Mouse (Mus musculus): ENCODE data around the gene Aldh4a1. TPM values are rescaled to one million over a fixed set of nuclear protein-coding genes. Genes with fewer than 3 reads are reported as not detected.

Aldh4a1 gene
- polyA plus RNA-seq, 1 experiment from 2014 or later, result 31.1 TPM

GRCm38 (mm10) chr4:139598356-139598755 lies 24.3 kb upstream of the Aldh4a1 start:
- H3K9me3 ChIP-seq (ENCODE audit: control insufficient read depth, low read length), result no peaks in the 10 kb centered on the region
- H3K27me3 ChIP-seq (replicated peaks; ENCODE audit: control insufficient read depth, insufficient read depth, low read length), result no peaks in the 10 kb centered on the region
- H3K4me1 ChIP-seq (replicated peaks; ENCODE audit: control insufficient read depth, insufficient read depth, low read length), result peaks cover 32% of the 10 kb centered on the region
- H3K4me2 ChIP-seq (ENCODE audit: low read length), result no peak overlapping the region
- H3K4me3 ChIP-seq (replicated peaks; ENCODE audit: low read length), result no peak overlapping the region
- no peaks in the 10 kb centered on the region for H3K36me3 ChIP-seq (ENCODE audit: control insufficient read depth, insufficient read depth)
- no peak for ATAC-seq
- H3K9ac ChIP-seq (replicated peaks; ENCODE audit: low read depth, low read length), result no peak overlapping the region
- H3K27ac ChIP-seq (ENCODE audit: low read length), result peak overlapping the region; percentile 10; the same call in 1 of the 2 replicates
- WGBS, result 26% methylated on average over 13 of the region's 13 CpGs

- H3K4me3 ChIP-seq (replicated peaks; ENCODE audit: low read length), result no peak overlapping the region
Observed at GRCm38 (mm10) chr4:139598950-139599518, 23.6 kb upstream of the Aldh4a1 start.

GRCm38 (mm10) chr4:139601519-139602356 lies 20.9 kb upstream of the Aldh4a1 start:
- Histone ChIP-seq H3K4me3 (replicated peaks; ENCODE audit: low read length) (no peak overlapping the region), H3K27me3 (replicated peaks; ENCODE audit: control insufficient read depth, insufficient read depth, low read length) (no peaks in the 10 kb centered on the region), H3K4me2 (ENCODE audit: low read length) (no peak overlapping the region), H3K9ac (replicated peaks; ENCODE audit: low read depth, low read length) (0 out of 2 replicates have a peak overlapping the region, but pooled peaks have one; percentile 10), H3K36me3 (ENCODE audit: control insufficient read depth, insufficient read depth) (no peaks in the 10 kb centered on the region), H3K4me1 (replicated peaks; ENCODE audit: control insufficient read depth, insufficient read depth, low read length) (peaks cover 23% of the 10 kb centered on the region), H3K9me3 (ENCODE audit: control insufficient read depth, low read length) (no peaks in the 10 kb centered on the region), H3K27ac (ENCODE audit: low read length) (no peak overlapping the region)
- WGBS, result 77% methylated on average over 7 of the region's 7 CpGs
- ATAC-seq, result no peak

More at GRCm38 (mm10) chr4:139598950-139599518, 23.6 kb upstream of the Aldh4a1 start:
- no peaks in the 10 kb centered on the region for H3K27me3 ChIP-seq (replicated peaks; ENCODE audit: control insufficient read depth, insufficient read depth, low read length)
- peak overlapping the region; percentile 30 for H3K4me2 ChIP-seq (ENCODE audit: low read length)
- 2% methylated on average over 12 of the region's 12 CpGs for WGBS
- H3K36me3 ChIP-seq (ENCODE audit: control insufficient read depth, insufficient read depth), result no peaks in the 10 kb centered on the region
- no peaks in the 10 kb centered on the region for H3K9me3 ChIP-seq (ENCODE audit: control insufficient read depth, low read length)
- peak overlapping the region; percentile 2; the same call in 1 of the 2 replicates for H3K27ac ChIP-seq (ENCODE audit: low read length)
- peak overlapping the region; percentile 38 for H3K9ac ChIP-seq (replicated peaks; ENCODE audit: low read depth, low read length)
- ATAC-seq, result peak; percentile 24; the same call in 1 of the 2 replicates
- peaks cover 32% of the 10 kb centered on the region for H3K4me1 ChIP-seq (replicated peaks; ENCODE audit: control insufficient read depth, insufficient read depth, low read length)

GRCm38 (mm10) chr4:139602357-139603244 lies 20.1 kb upstream of the Aldh4a1 start, which contains the start of gene Gm21969:
Gene Gm21969 (plus strand): TSS chr4:139603186.
- no peaks in the 10 kb centered on the region for H3K36me3 ChIP-seq (ENCODE audit: control insufficient read depth, insufficient read depth)

GRCm38 (mm10) chr4:139605216-139605615 lies 17.4 kb upstream of the Aldh4a1 start:
- Histone ChIP-seq H3K4me3 (replicated peaks; ENCODE audit: low read length) (no peak overlapping the region), H3K4me2 (ENCODE audit: low read length) (no peak overlapping the region), H3K9ac (replicated peaks; ENCODE audit: low read depth, low read length) (no peak overlapping the region), H3K27ac (ENCODE audit: low read length) (no peak overlapping the region), H3K4me1 (replicated peaks; ENCODE audit: control insufficient read depth, insufficient read depth, low read length) (no peaks in the 10 kb centered on the region), H3K9me3 (ENCODE audit: control insufficient read depth, low read length) (no peaks in the 10 kb centered on the region), H3K36me3 (ENCODE audit: control insufficient read depth, insufficient read depth) (no peaks in the 10 kb centered on the region), H3K27me3 (replicated peaks; ENCODE audit: control insufficient read depth, insufficient read depth, low read length) (no peaks in the 10 kb centered on the region)
- ATAC-seq, result no peak
- 89% methylated on average over 11 of the region's 11 CpGs for WGBS

More at GRCm38 (mm10) chr4:139602357-139603244, 20.1 kb upstream of the Aldh4a1 start, which contains the start of gene Gm21969:
- no peak within 1 kb of the TSS for H3K4me2 ChIP-seq (ENCODE audit: low read length)
- no peak within 1 kb of the TSS for H3K27ac ChIP-seq (ENCODE audit: low read length)
- H3K27me3 ChIP-seq (replicated peaks; ENCODE audit: control insufficient read depth, insufficient read depth, low read length), result no peaks in the 10 kb centered on the region
- no peak for ATAC-seq
- H3K9me3 ChIP-seq (ENCODE audit: control insufficient read depth, low read length), result no peaks in the 10 kb centered on the region
- H3K4me3 ChIP-seq (replicated peaks; ENCODE audit: low read length), result no peak within 1 kb of the TSS
- H3K4me1 ChIP-seq (replicated peaks; ENCODE audit: control insufficient read depth, insufficient read depth, low read length), result peaks cover 15% of the 10 kb centered on the region
- WGBS, result 51% methylated on average over 14 of the region's 14 CpGs
- H3K9ac ChIP-seq (replicated peaks; ENCODE audit: low read depth, low read length), result 0 out of 2 replicates have a peak within 1 kb of the TSS, but pooled peaks have one; percentile 10

- Histone ChIP-seq H3K36me3 (ENCODE audit: control insufficient read depth, insufficient read depth) (no peaks in the 10 kb centered on the region), H3K9ac (replicated peaks; ENCODE audit: low read depth, low read length) (no peak overlapping the region), H3K4me2 (ENCODE audit: low read length) (no peak overlapping the region), H3K27ac (ENCODE audit: low read length) (no peak overlapping the region), H3K4me1 (replicated peaks; ENCODE audit: control insufficient read depth, insufficient read depth, low read length) (0 out of 2 replicates have a peak, but pooled peaks cover 2% of the 10 kb centered on the region), H3K27me3 (replicated peaks; ENCODE audit: control insufficient read depth, insufficient read depth, low read length) (no peaks in the 10 kb centered on the region), H3K4me3 (replicated peaks; ENCODE audit: low read length) (no peak overlapping the region), H3K9me3 (ENCODE audit: control insufficient read depth, low read length) (no peaks in the 10 kb centered on the region)
- 96% methylated on average over 5 of the region's 5 CpGs for WGBS
- ATAC-seq, result no peak
Observed at GRCm38 (mm10) chr4:139606732-139607131, 15.9 kb upstream of the Aldh4a1 start.

- Histone ChIP-seq H3K4me3 (replicated peaks; ENCODE audit: low read length) (no peak overlapping the region), H3K4me1 (replicated peaks; ENCODE audit: control insufficient read depth, insufficient read depth, low read length) (0 out of 2 replicates have a peak, but pooled peaks cover 2% of the 10 kb centered on the region), H3K4me2 (ENCODE audit: low read length) (no peak overlapping the region), H3K27me3 (replicated peaks; ENCODE audit: control insufficient read depth, insufficient read depth, low read length) (no peaks in the 10 kb centered on the region), H3K27ac (ENCODE audit: low read length) (no peak overlapping the region), H3K9me3 (ENCODE audit: control insufficient read depth, low read length) (peaks cover 3% of the 10 kb centered on the region; the same call in 1 of the 2 replicates), H3K36me3 (ENCODE audit: control insufficient read depth, insufficient read depth) (peaks cover 6% of the 10 kb centered on the region), H3K9ac (replicated peaks; ENCODE audit: low read depth, low read length) (no peak overlapping the region)
- 65% methylated on average over 4 of the region's 4 CpGs for WGBS
- ATAC-seq, result no peak
Observed at GRCm38 (mm10) chr4:139608975-139609374, 13.7 kb upstream of the Aldh4a1 start.

- no peak overlapping the region for H3K27ac ChIP-seq (ENCODE audit: low read length)
Observed at GRCm38 (mm10) chr4:139610954-139611353, 11.7 kb upstream of the Aldh4a1 start.

More at GRCm38 (mm10) chr4:139610954-139611353, 11.7 kb upstream of the Aldh4a1 start:
- ATAC-seq, result peak; percentile 22; the same call in 1 of the 2 replicates
- Histone ChIP-seq H3K9me3 (ENCODE audit: control insufficient read depth, low read length) (peaks cover 3% of the 10 kb centered on the region; the same call in 1 of the 2 replicates), H3K4me1 (replicated peaks; ENCODE audit: control insufficient read depth, insufficient read depth, low read length) (peaks cover 4% of the 10 kb centered on the region; the same call in 1 of the 2 replicates), H3K27me3 (replicated peaks; ENCODE audit: control insufficient read depth, insufficient read depth, low read length) (no peaks in the 10 kb centered on the region), H3K9ac (replicated peaks; ENCODE audit: low read depth, low read length) (no peak overlapping the region), H3K4me2 (ENCODE audit: low read length) (no peak overlapping the region), H3K36me3 (ENCODE audit: control insufficient read depth, insufficient read depth) (peaks cover 11% of the 10 kb centered on the region), H3K4me3 (replicated peaks; ENCODE audit: low read length) (no peak overlapping the region)
- WGBS, result 47% methylated on average over 6 of the region's 6 CpGs

Data from forebrain, embryonic 16.5 days (tissue).